Mouse (Mus musculus) midbrain, embryonic 15.5 days (tissue): ENCODE data around the gene Erg. TPM values are rescaled to one million over a fixed set of nuclear protein-coding genes. Genes with fewer than 3 reads are reported as not detected.

Experiments used
- ATAC-seq: fragments of 200-750 bp; cut with Nextera tagmentation; replicated peaks from 2 replicates; pipeline ENCODE4 v1.8.0; 2017; ENCODE audit warnings: moderate TSS enrichment
- H3K27ac ChIP-seq: fragments of 300-500 bp; sonication (generic); 2 replicates; pipeline ENCODE4 v1.5.1; 2015; ENCODE audit warnings: mild to moderate bottlenecking, inconsistent platforms
- H3K27me3 ChIP-seq: fragments of 300-500 bp; sonication (generic); replicated peaks from 2 replicates; pipeline ENCODE4 v1.6.1; 2015; ENCODE audit warnings: inconsistent platforms
- H3K36me3 ChIP-seq: fragments of 300-500 bp; sonication (generic); replicated peaks from 2 replicates; pipeline ENCODE4 v1.6.1; 2015; ENCODE audit warnings: inconsistent platforms
- H3K4me1 ChIP-seq: fragments of 300-500 bp; sonication (generic); 2 replicates; pipeline ENCODE4 v1.6.1; 2015; ENCODE audit warnings: inconsistent platforms
- H3K4me2 ChIP-seq: fragments of 300-500 bp; sonication (generic); 2 replicates; pipeline ENCODE4 v1.6.1; 2015; ENCODE audit warnings: inconsistent platforms, mild to moderate bottlenecking, moderate library complexity
- H3K4me3 ChIP-seq: fragments of 300-500 bp; sonication (generic); 2 replicates; pipeline ENCODE4 v1.5.1; 2015; ENCODE audit warnings: mild to moderate bottlenecking, inconsistent platforms
- H3K9ac ChIP-seq: fragments of 300-500 bp; sonication (generic); 2 replicates; pipeline ENCODE4 v1.6.1; 2015; ENCODE audit warnings: mild to moderate bottlenecking, inconsistent platforms
- H3K9me3 ChIP-seq: fragments of 300-500 bp; sonication (generic); 2 replicates; pipeline ENCODE4 v1.6.1; 2016; ENCODE audit warnings: inconsistent platforms
- WGBS: fragments of 180-500 bp; shearing (Covaris S2); methylation state at CpG from one replicate; pipeline ENCODE4 v1.1.7; 2015; ENCODE audit warnings: mixed read lengths; 5-methylcytosine and 5-hydroxymethylcytosine counted together
- polyA plus RNA-seq: library from polyadenylated mRNA; unstranded; fragments of >200 nt; fragmentation: Nextera tagmentation; extraction: Ambion mirVana; gene quantifications from 2 replicates; pipeline ENCODE4 v1.2.1, GENCODE M21; 2015

Gene Erg
- polyA plus RNA-seq, 1 experiment from 2014 or later, result 2.6 TPM

- Histone ChIP-seq H3K27ac (no peak overlapping the region), H3K27me3 (no peaks in the 10 kb centered on the region), H3K4me1 (no peaks in the 10 kb centered on the region), H3K9me3 (no peaks in the 10 kb centered on the region), H3K9ac (no peak overlapping the region), H3K4me3 (no peak overlapping the region), H3K4me2 (no peak overlapping the region), H3K36me3 (no peaks in the 10 kb centered on the region)
- no peak for ATAC-seq
- 84% methylated on average over 5 of the region's 5 CpGs for WGBS
Measured at GRCm38 (mm10) chr16:95428239-95428638, 158.2 kb downstream of the Erg start.

GRCm38 (mm10) chr16:95427512-95427911 is 158.9 kb downstream of the Erg start:
- H3K4me1 ChIP-seq, result no peaks in the 10 kb centered on the region
- H3K27me3 ChIP-seq, result no peaks in the 10 kb centered on the region
- 90% methylated on average over 10 of the region's 10 CpGs for WGBS
- no peak overlapping the region for H3K27ac ChIP-seq
- no peaks in the 10 kb centered on the region for H3K36me3 ChIP-seq
- H3K4me2 ChIP-seq, result no peak overlapping the region
- no peak for ATAC-seq
- no peak overlapping the region for H3K9ac ChIP-seq
- no peak overlapping the region for H3K4me3 ChIP-seq
- H3K9me3 ChIP-seq, result no peaks in the 10 kb centered on the region

GRCm38 (mm10) chr16:95422658-95423073 is 163.7 kb downstream of the Erg start:
- H3K27me3 ChIP-seq, result no peaks in the 10 kb centered on the region
- H3K4me1 ChIP-seq, result 0 out of 2 replicates have a peak, but pooled peaks cover 5% of the 10 kb centered on the region
- no peaks in the 10 kb centered on the region for H3K9me3 ChIP-seq
- no peaks in the 10 kb centered on the region for H3K36me3 ChIP-seq
- H3K4me3 ChIP-seq, result no peak overlapping the region
- no peak overlapping the region for H3K9ac ChIP-seq
- no peak overlapping the region for H3K4me2 ChIP-seq
- H3K27ac ChIP-seq, result no peak overlapping the region
- 82% methylated on average over 5 of the region's 5 CpGs for WGBS
- ATAC-seq, result no peak

GRCm38 (mm10) chr16:95421235-95421886 is 165.0 kb downstream of the Erg start:
- Histone ChIP-seq H3K36me3 (no peaks in the 10 kb centered on the region), H3K4me2 (no peak overlapping the region), H3K9ac (no peak overlapping the region), H3K9me3 (no peaks in the 10 kb centered on the region), H3K4me1 (0 out of 2 replicates have a peak, but pooled peaks cover 5% of the 10 kb centered on the region), H3K4me3 (no peak overlapping the region), H3K27me3 (no peaks in the 10 kb centered on the region), H3K27ac (no peak overlapping the region)
- peak; percentile 45; the same call in 1 of the 2 replicates for ATAC-seq
- WGBS, result 30% methylated on average over 7 of the region's 7 CpGs

- no peak overlapping the region for H3K4me3 ChIP-seq
- H3K4me2 ChIP-seq, result no peak overlapping the region
- no peak overlapping the region for H3K9ac ChIP-seq
- ATAC-seq, result no peak
- no peaks in the 10 kb centered on the region for H3K27me3 ChIP-seq
- no peak overlapping the region for H3K27ac ChIP-seq
- H3K36me3 ChIP-seq, result no peaks in the 10 kb centered on the region
- no peaks in the 10 kb centered on the region for H3K4me1 ChIP-seq
- WGBS, result 90% methylated on average over 4 of the region's 4 CpGs
- no peaks in the 10 kb centered on the region for H3K9me3 ChIP-seq
Measured at GRCm38 (mm10) chr16:95415921-95416320, 170.5 kb downstream of the Erg start.

- ATAC-seq, result no peak
- Histone ChIP-seq H3K4me2 (no peak overlapping the region), H3K4me1 (no peaks in the 10 kb centered on the region), H3K27ac (no peak overlapping the region), H3K36me3 (no peaks in the 10 kb centered on the region), H3K9me3 (no peaks in the 10 kb centered on the region), H3K27me3 (no peaks in the 10 kb centered on the region), H3K4me3 (no peak overlapping the region), H3K9ac (no peak overlapping the region)
- WGBS, result 77% methylated on average over 9 of the region's 9 CpGs
Measured at GRCm38 (mm10) chr16:95415372-95415771, 171.0 kb downstream of the Erg start.

- WGBS, result 77% methylated on average over 3 of the region's 3 CpGs
- no peak for ATAC-seq
Measured at GRCm38 (mm10) chr16:95413401-95413959, 172.9 kb downstream of the Erg start.

GRCm38 (mm10) chr16:95408096-95408495 is 178.3 kb downstream of the Erg start:
- Histone ChIP-seq H3K36me3 (no peaks in the 10 kb centered on the region), H3K4me1 (no peaks in the 10 kb centered on the region), H3K4me3 (no peak overlapping the region), H3K4me2 (no peak overlapping the region), H3K27me3 (no peaks in the 10 kb centered on the region), H3K9me3 (no peaks in the 10 kb centered on the region), H3K27ac (no peak overlapping the region), H3K9ac (no peak overlapping the region)
- no peak for ATAC-seq
- 69% methylated on average over 14 of the region's 14 CpGs for WGBS

More at GRCm38 (mm10) chr16:95413401-95413959, 172.9 kb downstream of the Erg start:
- Histone ChIP-seq H3K9ac (no peak overlapping the region), H3K9me3 (no peaks in the 10 kb centered on the region), H3K27me3 (no peaks in the 10 kb centered on the region), H3K27ac (no peak overlapping the region), H3K36me3 (no peaks in the 10 kb centered on the region), H3K4me3 (no peak overlapping the region), H3K4me1 (no peaks in the 10 kb centered on the region), H3K4me2 (no peak overlapping the region)

GRCm38 (mm10) chr16:95405496-95405895 is 180.9 kb downstream of the Erg start:
- no peak for ATAC-seq
- no peak overlapping the region for H3K4me3 ChIP-seq
- H3K9me3 ChIP-seq, result no peaks in the 10 kb centered on the region
- 93% methylated on average over 3 of the region's 3 CpGs for WGBS
- no peaks in the 10 kb centered on the region for H3K4me1 ChIP-seq
- H3K36me3 ChIP-seq, result no peaks in the 10 kb centered on the region
- no peak overlapping the region for H3K27ac ChIP-seq
- no peak overlapping the region for H3K4me2 ChIP-seq
- no peaks in the 10 kb centered on the region for H3K27me3 ChIP-seq
- no peak overlapping the region for H3K9ac ChIP-seq

- 88% methylated on average over 5 of the region's 5 CpGs for WGBS
- Histone ChIP-seq H3K27me3 (no peaks in the 10 kb centered on the region), H3K9me3 (no peaks in the 10 kb centered on the region)
Measured at GRCm38 (mm10) chr16:95403453-95403852, 182.9 kb downstream of the Erg start.

GRCm38 (mm10) chr16:95401869-95402268 is 184.5 kb downstream of the Erg start:
- H3K27ac ChIP-seq, result no peak overlapping the region
- no peak overlapping the region for H3K4me2 ChIP-seq
- H3K27me3 ChIP-seq, result no peaks in the 10 kb centered on the region
- H3K4me3 ChIP-seq, result no peak overlapping the region
- no peaks in the 10 kb centered on the region for H3K4me1 ChIP-seq
- no peaks in the 10 kb centered on the region for H3K9me3 ChIP-seq
- H3K9ac ChIP-seq, result no peak overlapping the region
- 87% methylated on average over 9 of the region's 9 CpGs for WGBS
- ATAC-seq, result no peak
- no peaks in the 10 kb centered on the region for H3K36me3 ChIP-seq

More at GRCm38 (mm10) chr16:95403453-95403852, 182.9 kb downstream of the Erg start:
- Histone ChIP-seq H3K4me3 (no peak overlapping the region), H3K9ac (no peak overlapping the region), H3K4me1 (no peaks in the 10 kb centered on the region), H3K27ac (no peak overlapping the region), H3K4me2 (no peak overlapping the region), H3K36me3 (no peaks in the 10 kb centered on the region)
- ATAC-seq, result no peak

GRCm38 (mm10) chr16:95398761-95399343 is 187.5 kb downstream of the Erg start:
- no peak overlapping the region for H3K4me3 ChIP-seq
- no peak overlapping the region for H3K4me2 ChIP-seq
- H3K9me3 ChIP-seq, result no peaks in the 10 kb centered on the region
- ATAC-seq, result no peak
- no peaks in the 10 kb centered on the region for H3K27me3 ChIP-seq
- WGBS, result 73% methylated on average over 11 of the region's 11 CpGs
- H3K27ac ChIP-seq, result no peak overlapping the region
- H3K9ac ChIP-seq, result no peak overlapping the region
- H3K4me1 ChIP-seq, result no peaks in the 10 kb centered on the region
- H3K36me3 ChIP-seq, result no peaks in the 10 kb centered on the region

- Histone ChIP-seq H3K9me3 (no peaks in the 10 kb centered on the region), H3K27me3 (no peaks in the 10 kb centered on the region), H3K4me3 (no peak overlapping the region), H3K4me1 (no peaks in the 10 kb centered on the region), H3K4me2 (no peak overlapping the region), H3K9ac (no peak overlapping the region), H3K27ac (no peak overlapping the region), H3K36me3 (no peaks in the 10 kb centered on the region)
- ATAC-seq, result no peak
- 81% methylated on average over 1 of the region's 1 CpGs for WGBS
Measured at GRCm38 (mm10) chr16:95390787-95391186, 195.6 kb downstream of the Erg start.
